Mouse (Mus musculus) limb, embryonic 10.5 days (tissue): Measurements from ENCODE around the gene Trim47. TPM values are rescaled to one million over a fixed set of nuclear protein-coding genes. Genes with fewer than 3 reads are reported as not detected.

Source experiments
- DNase-seq: peaks from one replicate; pipeline ENCODE4 v3.0.0-alpha.2; 2017; ENCODE audit warnings: low spot score
- H3K27ac ChIP-seq: fragments of 300-500 bp; sonication (generic); 2 replicates; pipeline ENCODE4 v1.5.1; 2016; ENCODE audit warnings: mild to moderate bottlenecking
- H3K27me3 ChIP-seq: fragments of 300-500 bp; sonication (generic); 2 replicates; pipeline ENCODE4 v1.6.1; 2016; ENCODE audit warnings: low read depth, mild to moderate bottlenecking; ENCODE audit not compliant: poor library complexity, severe bottlenecking
- H3K36me3 ChIP-seq: fragments of 300-500 bp; sonication (generic); 2 replicates; pipeline ENCODE4 v1.6.1; 2016; ENCODE audit warnings: mild to moderate bottlenecking, moderate library complexity
- H3K4me1 ChIP-seq: fragments of 300-500 bp; sonication (generic); 2 replicates; pipeline ENCODE4 v1.6.1; 2016
- H3K4me3 ChIP-seq: fragments of 300-500 bp; sonication (generic); 2 replicates; pipeline ENCODE4 v1.5.1; 2016; ENCODE audit warnings: mild to moderate bottlenecking, moderate library complexity
- H3K9me3 ChIP-seq: fragments of 300-500 bp; sonication (generic); replicated peaks from 2 replicates; pipeline ENCODE4 v1.6.1; 2016; ENCODE audit warnings: mild to moderate bottlenecking
- WGBS: fragments of 180-500 bp; shearing (Covaris S2); methylation state at CpG from one replicate; pipeline ENCODE4 v1.1.7; 2016; 5-methylcytosine and 5-hydroxymethylcytosine counted together
- polyA plus RNA-seq: library from polyadenylated mRNA; unstranded; fragments of >200 nt; fragmentation: Nextera tagmentation; extraction: Ambion mirVana; gene quantifications from 2 replicates; pipeline ENCODE4 v1.2.1, GENCODE M21; 2016

Gene Trim47
- polyA plus RNA-seq = 3.2 and 4.9 TPM in 2 replicates

- WGBS = 29% methylated on average over 23 of the region's 23 CpGs
- peaks cover 9% of the 10 kb centered on the region; the same call in 1 of the 2 replicates for H3K27me3 ChIP-seq
- H3K9me3 ChIP-seq = no peaks in the 10 kb centered on the region; the same call in 1 of the 2 replicates
- peak; percentile 76 for DNase-seq
- peak within 1 kb of the TSS; percentile 31 for H3K4me3 ChIP-seq
- peak within 1 kb of the TSS; percentile 75 for H3K27ac ChIP-seq
- H3K4me1 ChIP-seq = peaks cover 42% of the 10 kb centered on the region
- H3K36me3 ChIP-seq = peaks cover 34% of the 10 kb centered on the region
These were observed at the start of gene Trim47 for GRCm38 (mm10) chr11:116127156-116127980. Gene Trim47 (minus strand): TSS chr11:116127210.

- Histone ChIP-seq H3K27ac (no peak overlapping the region), H3K9me3 (no peaks in the 10 kb centered on the region), H3K4me1 (no peaks in the 10 kb centered on the region), H3K36me3 (peaks cover 82% of the 10 kb centered on the region), H3K4me3 (no peak overlapping the region), H3K27me3 (no peaks in the 10 kb centered on the region)
- no peak for DNase-seq
- WGBS = 92% methylated on average over 7 of the region's 7 CpGs
These were observed 49.0 kb upstream of the Trim47 start for GRCm38 (mm10) chr11:116176010-116176409.

DNA sequence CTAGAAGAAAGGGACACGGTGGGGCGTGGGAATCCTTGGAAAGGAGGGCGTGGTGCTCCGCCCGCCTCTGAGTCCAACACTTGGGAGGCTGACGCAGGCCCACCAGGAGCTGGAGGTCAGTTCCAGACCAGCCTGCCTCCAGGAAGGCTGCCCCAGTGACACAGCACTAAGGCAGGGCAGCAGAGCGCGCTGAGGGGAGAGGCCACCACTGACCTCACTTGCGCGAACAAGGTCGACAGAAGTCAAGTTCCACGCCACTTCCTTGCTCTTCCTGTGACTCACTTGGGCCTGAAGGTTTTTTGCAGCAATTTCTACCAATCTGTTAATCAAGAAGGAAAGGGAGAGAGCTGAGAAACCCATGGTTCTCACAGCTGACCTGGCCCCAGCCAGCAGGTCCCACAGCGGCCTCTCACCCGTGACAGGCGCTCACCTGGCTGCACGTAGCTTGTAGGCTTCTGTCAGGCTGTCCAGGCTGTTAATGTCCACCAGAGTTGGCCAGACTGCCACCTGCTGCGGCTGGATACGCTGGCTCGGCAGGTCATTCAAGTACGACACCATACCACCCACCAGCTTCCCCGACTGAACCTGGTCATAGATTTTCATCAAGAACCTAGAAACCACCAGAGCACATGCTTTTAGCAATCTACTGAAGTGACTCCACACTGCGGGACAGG is 47.9 kb upstream of the Trim47 start:
- H3K27ac ChIP-seq = no peak overlapping the region
- H3K9me3 ChIP-seq = no peaks in the 10 kb centered on the region
- no peak for DNase-seq
- WGBS = 91% methylated on average over 22 of the region's 22 CpGs
- no peaks in the 10 kb centered on the region for H3K27me3 ChIP-seq
- no peak overlapping the region for H3K4me3 ChIP-seq
- peaks cover 72% of the 10 kb centered on the region for H3K36me3 ChIP-seq
- no peaks in the 10 kb centered on the region for H3K4me1 ChIP-seq

GRCm38 (mm10) chr11:116171959-116172358 is 44.9 kb upstream of the Trim47 start:
- no peaks in the 10 kb centered on the region for H3K9me3 ChIP-seq
- no peak overlapping the region for H3K27ac ChIP-seq
- no peak overlapping the region for H3K4me3 ChIP-seq
- H3K27me3 ChIP-seq = no peaks in the 10 kb centered on the region
- peaks cover 15% of the 10 kb centered on the region for H3K4me1 ChIP-seq
- WGBS = 92% methylated on average over 2 of the region's 2 CpGs
- H3K36me3 ChIP-seq = peaks cover 45% of the 10 kb centered on the region
- no peak for DNase-seq

DNA sequence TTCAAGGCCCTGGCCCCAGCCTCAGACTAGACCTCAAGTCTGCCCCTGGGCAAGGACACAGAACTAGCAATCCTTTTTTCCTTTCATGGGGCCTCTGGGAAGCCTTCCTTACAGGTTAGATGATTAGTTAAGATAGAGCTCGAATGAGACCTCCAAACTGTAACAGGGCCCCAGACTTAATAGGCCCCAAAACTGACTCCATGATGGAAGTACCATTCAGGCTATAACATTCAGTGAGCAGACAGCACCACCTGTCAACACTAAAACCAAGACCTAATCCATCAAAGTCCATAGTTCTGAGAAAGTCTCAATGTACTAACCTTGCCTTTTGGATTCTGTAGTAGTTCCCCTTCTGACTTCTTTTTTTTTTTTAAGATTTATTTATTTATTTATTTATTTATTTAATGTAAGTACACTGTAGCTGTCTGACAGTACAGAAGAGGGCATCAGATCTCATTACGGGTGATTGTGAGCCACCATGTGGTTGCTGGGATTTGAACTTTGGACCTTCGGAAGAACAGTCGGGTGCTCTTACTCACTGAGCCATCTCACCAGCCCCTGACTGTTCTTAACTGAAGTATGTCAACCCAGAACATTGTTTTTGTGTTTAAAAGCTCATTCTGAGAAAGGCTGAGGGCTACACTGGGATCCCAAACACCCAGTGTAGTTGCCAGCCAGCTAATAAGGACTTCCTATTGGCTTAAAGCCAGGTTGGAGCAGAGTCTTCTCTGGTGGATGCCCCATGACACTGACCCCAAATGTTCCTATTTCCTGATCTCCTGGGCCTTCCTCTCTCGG is 43.2 kb upstream of the Trim47 start:
- no peaks in the 10 kb centered on the region for H3K27me3 ChIP-seq
- no peaks in the 10 kb centered on the region for H3K9me3 ChIP-seq
- H3K4me1 ChIP-seq = peaks cover 23% of the 10 kb centered on the region
- H3K4me3 ChIP-seq = no peak overlapping the region
- no peak overlapping the region for H3K27ac ChIP-seq
- DNase-seq = no peak
- WGBS = 90% methylated on average over 5 of the region's 5 CpGs
- H3K36me3 ChIP-seq = peaks cover 46% of the 10 kb centered on the region

DNA sequence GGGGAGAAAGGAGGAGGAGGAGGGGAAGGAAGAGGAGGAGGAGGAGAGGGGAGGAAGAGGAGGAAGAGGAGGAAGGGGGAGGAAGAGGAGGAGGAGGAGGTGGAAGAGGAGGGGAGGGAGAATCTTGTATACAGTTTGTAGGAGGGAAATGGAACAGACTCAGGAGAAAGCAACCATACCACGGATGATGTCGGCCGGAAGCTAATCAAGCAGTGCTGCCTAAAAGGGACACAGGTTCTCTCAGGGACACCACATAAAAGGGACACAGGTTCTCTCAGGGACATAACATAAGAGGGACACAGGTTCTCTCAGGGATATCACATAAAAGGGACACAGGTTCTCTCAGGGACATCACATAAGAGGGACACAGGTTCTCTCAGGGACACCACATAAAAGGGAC is 42.2 kb upstream of the Trim47 start:
- Histone ChIP-seq H3K4me3 (no peak overlapping the region), H3K9me3 (no peaks in the 10 kb centered on the region), H3K36me3 (peaks cover 46% of the 10 kb centered on the region), H3K27me3 (no peaks in the 10 kb centered on the region), H3K27ac (no peak overlapping the region), H3K4me1 (peaks cover 23% of the 10 kb centered on the region)
- DNase-seq = no peak
- 91% methylated on average over 3 of the region's 3 CpGs for WGBS

GRCm38 (mm10) chr11:116167884-116168439 is 41.0 kb upstream of the Trim47 start, which contains the start of gene Fbf1:
Gene Fbf1 (minus strand): TSS chr11:116168166.
- Histone ChIP-seq H3K4me1 (peaks cover 30% of the 10 kb centered on the region), H3K27me3 (no peaks in the 10 kb centered on the region), H3K4me3 (peak within 1 kb of the TSS; percentile 78), H3K27ac (peak within 1 kb of the TSS; percentile 92), H3K36me3 (peaks cover 46% of the 10 kb centered on the region), H3K9me3 (no peaks in the 10 kb centered on the region)
- peak; percentile 94 for DNase-seq
- WGBS = under 1% methylated on average over 40 of the region's 40 CpGs

- 18% methylated on average over 6 of the region's 6 CpGs for WGBS
- peaks cover 31% of the 10 kb centered on the region for H3K4me1 ChIP-seq
- no peaks in the 10 kb centered on the region for H3K9me3 ChIP-seq
- no peaks in the 10 kb centered on the region for H3K27me3 ChIP-seq
- H3K4me3 ChIP-seq = peak overlapping the region; percentile 78
- H3K27ac ChIP-seq = peak overlapping the region; percentile 92
- peaks cover 45% of the 10 kb centered on the region for H3K36me3 ChIP-seq
- no peak for DNase-seq
These were observed 40.2 kb upstream of the Trim47 start for GRCm38 (mm10) chr11:116167232-116167631.

DNA sequence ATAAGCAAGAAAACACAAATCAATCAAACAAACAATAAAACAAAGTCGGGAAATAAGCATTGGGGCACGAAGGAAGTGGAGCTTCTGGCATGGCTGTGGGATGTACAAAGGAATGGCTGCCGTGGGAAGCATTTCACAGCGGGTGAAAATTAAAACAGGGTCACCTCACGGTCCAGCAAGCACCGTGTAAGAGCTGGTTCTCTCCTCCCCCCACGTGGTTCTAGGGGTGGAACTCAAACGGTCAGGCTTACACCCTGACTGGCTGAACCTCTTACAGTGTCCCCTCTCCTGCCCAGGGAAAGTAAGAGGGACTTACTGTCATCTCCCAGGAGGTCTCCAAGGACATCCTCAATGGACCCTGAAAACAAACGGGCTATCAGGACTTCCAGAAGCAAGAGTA is 36.0 kb upstream of the Trim47 start:
- no peak for DNase-seq
- no peak overlapping the region for H3K27ac ChIP-seq
- peaks cover 82% of the 10 kb centered on the region for H3K36me3 ChIP-seq
- H3K27me3 ChIP-seq = no peaks in the 10 kb centered on the region
- H3K9me3 ChIP-seq = no peaks in the 10 kb centered on the region
- 61% methylated on average over 9 of the region's 9 CpGs for WGBS
- peaks cover 23% of the 10 kb centered on the region for H3K4me1 ChIP-seq
- no peak overlapping the region for H3K4me3 ChIP-seq

DNA sequence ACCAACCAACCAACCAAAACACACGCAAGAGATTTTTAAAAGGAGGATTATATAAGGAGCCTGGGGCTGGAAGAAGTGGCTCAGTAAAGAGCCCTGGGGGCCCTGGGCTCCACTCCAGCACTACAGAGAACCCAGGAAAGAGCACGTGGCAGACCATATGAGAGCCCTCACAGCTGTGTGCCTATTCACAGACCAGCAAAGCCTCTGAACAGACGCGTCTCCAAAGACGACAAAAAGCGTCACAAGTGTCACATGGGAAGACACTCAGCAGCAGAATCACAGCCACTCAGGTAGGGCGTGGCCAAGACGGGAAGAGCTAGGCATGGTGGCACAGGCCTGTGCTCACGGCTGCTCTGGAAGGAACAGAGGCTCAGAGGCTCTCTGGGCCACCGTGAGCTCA is 35.1 kb upstream of the Trim47 start:
- 82% methylated on average over 10 of the region's 10 CpGs for WGBS

GRCm38 (mm10) chr11:116161312-116161711 is 34.3 kb upstream of the Trim47 start:
- H3K4me1 ChIP-seq = peaks cover 10% of the 10 kb centered on the region
- no peaks in the 10 kb centered on the region for H3K27me3 ChIP-seq
- no peaks in the 10 kb centered on the region for H3K9me3 ChIP-seq
- 59% methylated on average over 12 of the region's 12 CpGs for WGBS
- H3K36me3 ChIP-seq = peaks cover 96% of the 10 kb centered on the region
- H3K4me3 ChIP-seq = no peak overlapping the region
- no peak overlapping the region for H3K27ac ChIP-seq
- DNase-seq = no peak

More for the DNA sequence above, 35.1 kb upstream of the Trim47 start:
- Histone ChIP-seq H3K4me3 (no peak overlapping the region), H3K4me1 (peaks cover 18% of the 10 kb centered on the region), H3K36me3 (peaks cover 91% of the 10 kb centered on the region), H3K27ac (no peak overlapping the region), H3K9me3 (no peaks in the 10 kb centered on the region), H3K27me3 (no peaks in the 10 kb centered on the region)
- no peak for DNase-seq

DNA sequence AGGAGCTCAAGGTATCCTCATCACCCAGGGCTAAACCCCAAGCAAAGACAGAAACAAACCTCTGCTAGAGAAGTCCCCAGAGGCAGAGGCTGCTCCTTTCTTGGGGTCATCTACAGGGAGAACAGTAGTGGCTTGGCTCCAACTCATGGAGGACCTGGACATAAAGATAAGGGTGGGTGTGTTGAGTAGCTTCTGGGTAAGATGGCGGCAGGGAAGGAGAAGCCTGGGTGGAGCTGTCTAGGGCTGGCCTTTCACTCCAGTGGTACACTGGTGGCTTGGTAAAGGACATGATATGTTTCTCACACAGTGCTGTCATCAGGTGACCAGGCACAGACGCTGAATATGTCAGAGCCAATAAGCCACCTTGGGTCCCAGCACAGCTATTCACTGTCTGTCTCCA is 23.9 kb upstream of the Trim47 start:
- no peak for DNase-seq
- H3K36me3 ChIP-seq = peaks cover 100% of the 10 kb centered on the region
- no peak overlapping the region for H3K27ac ChIP-seq
- no peaks in the 10 kb centered on the region for H3K9me3 ChIP-seq
- 93% methylated on average over 2 of the region's 2 CpGs for WGBS
- H3K27me3 ChIP-seq = no peaks in the 10 kb centered on the region
- peaks cover 28% of the 10 kb centered on the region for H3K4me1 ChIP-seq
- no peak overlapping the region for H3K4me3 ChIP-seq
